Mouse (Mus musculus) large intestine, adult 2 months (tissue): ENCODE data around the gene Hfe. TPM values are rescaled to one million over a fixed set of nuclear protein-coding genes. Genes with fewer than 3 reads are reported as not detected.
"Not testable (repeated sequence)": the region's sequence is repeated elsewhere in the genome, so short reads cannot be mapped to it uniquely, and the experiment has no call there.

Experiments
- DNase-seq: peaks from one replicate; pipeline ENCODE4 v3.0.0-alpha.2; 2012; ENCODE audit warnings: low read depth, low spot score
- whole genome bisulfite sequencing: fragments of 180-500 bp; shearing (Covaris S2); methylation state at CpG from one replicate; pipeline ENCODE4 v1.1.7; 2018; 5-methylcytosine and 5-hydroxymethylcytosine counted together
- polyA plus RNA-seq: library from polyadenylated mRNA; depleted of rRNA; stranded (reverse); fragments of >200 nt; gene quantifications from 2 replicates; pipeline ENCODE4 v1.2.3, GENCODE M21; 2012; rRNA removed

Gene Hfe
- polyA plus RNA-seq = 6.3 and 7.7 TPM in 2 replicates

GRCm38 (mm10) chr13:23710374-23711089 lies at the start of gene Hfe:
TSS of gene Hfe (minus strand) at chr13:23710854.
- DNase-seq = no peak
- 2% methylated on average over 17 of the region's 17 CpGs for WGBS

- WGBS = 67% methylated on average over 1 of the region's 1 CpGs
- no peak for DNase-seq
Observed at GRCm38 (mm10) chr13:23759916-23760239, 49.2 kb upstream of the Hfe start.

DNA sequence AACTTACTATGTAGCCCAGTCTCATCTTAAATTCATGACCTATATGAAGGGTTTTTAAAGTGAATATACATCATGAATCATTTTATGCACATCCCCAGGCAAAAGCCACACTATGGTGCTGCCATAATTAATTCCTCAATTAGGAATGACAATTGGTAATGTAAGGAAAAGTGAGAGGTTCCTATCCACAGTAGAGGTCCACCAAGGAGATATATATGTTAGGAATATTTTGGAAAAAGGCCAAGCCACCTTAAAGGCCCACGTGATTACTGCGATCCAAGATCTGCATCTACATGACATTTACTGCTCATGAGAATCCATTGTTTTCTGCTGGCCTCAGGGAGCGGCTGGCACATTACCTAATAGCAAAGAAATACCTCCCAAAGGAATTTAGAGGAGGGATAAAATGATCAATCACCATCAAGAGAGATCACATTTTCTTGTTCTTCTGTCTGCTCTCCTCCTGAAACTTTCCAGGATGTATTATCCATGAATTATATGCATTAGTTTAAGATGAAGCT lies 48.7 kb upstream of the Hfe start:
- 85% methylated on average over 3 of the region's 3 CpGs for WGBS

DNA sequence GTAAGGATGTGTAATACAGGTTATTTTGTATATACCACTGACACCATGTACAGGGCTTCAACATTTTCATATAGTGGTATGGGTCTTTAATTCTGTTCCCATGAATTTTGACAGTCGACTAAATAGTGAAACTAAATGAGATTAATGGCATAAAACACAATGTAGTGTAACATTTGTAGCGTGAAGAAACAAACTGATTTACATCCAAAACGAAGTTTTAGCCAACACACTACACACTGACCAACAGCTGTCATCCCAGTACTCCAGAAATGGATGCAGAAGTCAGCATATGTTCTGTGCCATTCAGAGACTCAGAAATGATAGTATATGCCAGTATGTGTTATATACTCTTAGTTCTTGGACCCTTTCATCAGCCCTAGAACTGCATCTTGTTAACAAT lies 47.3 kb upstream of the Hfe start:
- no peak for DNase-seq
- WGBS = 41% methylated on average over 3 of the region's 3 CpGs

More for the DNA sequence above, 48.7 kb upstream of the Hfe start:
- DNase-seq = no peak

DNA sequence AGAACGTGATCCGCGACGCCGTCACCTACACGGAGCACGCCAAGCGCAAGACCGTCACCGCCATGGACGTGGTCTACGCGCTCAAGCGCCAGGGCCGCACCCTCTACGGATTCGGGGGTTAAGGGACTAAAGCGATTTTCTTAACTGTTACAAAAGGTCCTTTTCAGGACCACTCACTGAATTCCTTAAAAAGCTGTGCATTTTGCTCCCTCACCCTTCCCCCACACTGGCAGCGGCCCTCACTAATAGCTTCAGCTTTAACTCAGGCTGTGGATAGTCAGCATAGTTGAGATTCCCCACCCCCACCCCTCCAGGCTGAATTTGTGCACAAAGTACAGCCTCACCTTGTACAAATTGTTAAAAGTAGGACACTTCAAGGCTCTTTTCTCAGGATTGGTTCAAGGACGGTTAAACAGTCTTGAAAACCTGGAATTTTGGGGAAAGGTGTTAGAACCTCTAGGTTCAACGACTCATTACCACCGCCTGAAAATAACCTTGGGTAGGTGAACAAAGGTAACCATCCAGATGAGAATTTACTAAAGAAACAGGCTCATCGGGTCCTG lies 46.6 kb upstream of the Hfe start:
- WGBS = under 1% methylated on average over 18 of the region's 23 CpGs
- DNase-seq = no peak

DNA sequence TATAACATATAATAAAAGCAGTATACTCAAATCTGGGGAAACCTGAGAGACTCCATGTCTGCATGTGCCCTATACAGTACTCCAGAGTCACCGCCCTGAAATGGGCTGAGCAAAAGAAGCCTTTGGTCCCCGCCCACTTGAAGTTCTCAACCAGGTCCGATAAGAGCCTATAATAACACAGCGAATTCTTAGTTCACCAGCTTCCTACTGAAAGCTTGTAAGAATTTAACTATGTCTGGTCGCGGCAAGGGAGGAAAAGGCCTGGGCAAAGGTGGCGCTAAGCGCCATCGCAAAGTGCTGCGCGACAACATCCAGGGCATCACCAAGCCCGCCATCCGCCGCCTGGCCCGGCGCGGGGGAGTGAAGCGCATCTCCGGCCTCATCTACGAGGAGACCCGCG lies 46.1 kb upstream of the Hfe start, which contains the start of gene Hist1h4b:
TSS of gene Hist1h4b (plus strand) at position 224 of the 400 bp plus-strand sequence.
- WGBS = 1% methylated on average over 19 of the region's 22 CpGs
- peak; percentile 98 for DNase-seq

- no peak for DNase-seq
Observed at GRCm38 (mm10) chr13:23755000-23755399, 44.3 kb upstream of the Hfe start.

DNA sequence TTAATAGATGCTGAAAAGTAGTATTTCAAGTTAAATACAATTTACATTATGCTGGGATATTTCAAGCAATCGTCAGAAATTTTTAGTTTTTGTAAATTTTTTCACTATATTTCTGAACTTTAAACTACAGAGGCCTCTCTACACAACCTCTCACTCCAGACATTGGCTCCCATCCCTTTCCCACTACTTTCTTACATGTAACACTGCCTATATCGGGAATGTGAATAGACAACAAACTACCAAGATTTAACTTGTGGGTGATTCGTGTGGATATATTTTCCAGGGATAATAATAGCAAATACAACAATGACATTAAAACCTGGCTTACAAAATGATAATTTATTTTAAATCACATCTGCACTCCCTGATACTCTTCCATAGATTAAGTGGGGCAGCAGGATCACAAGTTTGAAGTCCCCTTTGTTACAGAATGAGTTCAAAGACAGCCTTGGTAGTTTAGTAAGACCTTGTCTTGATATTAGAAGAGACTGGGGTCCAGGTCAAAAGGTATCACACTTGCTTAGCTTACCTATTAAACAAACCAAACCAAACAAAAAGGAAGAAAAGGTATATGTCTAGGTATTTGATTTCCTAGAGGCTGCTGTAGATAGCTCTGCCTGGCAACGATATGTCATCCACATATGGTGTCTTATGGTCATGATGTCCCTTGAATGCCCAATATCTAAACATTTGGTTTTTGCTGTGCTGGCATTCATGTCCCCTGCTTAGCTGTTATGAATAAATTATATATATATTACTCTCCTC lies 42.8 kb upstream of the Hfe start:
- 54% methylated on average over 4 of the region's 4 CpGs for WGBS
- DNase-seq = no peak

- DNase-seq = no peak
- 15% methylated on average over 6 of the region's 6 CpGs for WGBS
Observed at GRCm38 (mm10) chr13:23752742-23753172, 42.1 kb upstream of the Hfe start.

GRCm38 (mm10) chr13:23752067-23752741 lies 41.5 kb upstream of the Hfe start, which contains the start of gene Hist1h3b:
TSS of gene Hist1h3b (plus strand) at chr13:23752267.
- DNase-seq = peak; percentile 89
- 1% methylated on average over 23 of the region's 47 CpGs for WGBS

GRCm38 (mm10) chr13:23751478-23751956 lies 40.9 kb upstream of the Hfe start:
- DNase-seq = no peak
- 2% methylated on average over 11 of the region's 11 CpGs for WGBS

GRCm38 (mm10) chr13:23750839-23751477 lies 40.3 kb upstream of the Hfe start, which contains the start of gene Hist1h2ab:
TSS of gene Hist1h2ab (plus strand) at chr13:23751126.
- DNase-seq = not testable (repeated sequence)
- under 1% methylated on average over 32 of the region's 47 CpGs for WGBS

DNA sequence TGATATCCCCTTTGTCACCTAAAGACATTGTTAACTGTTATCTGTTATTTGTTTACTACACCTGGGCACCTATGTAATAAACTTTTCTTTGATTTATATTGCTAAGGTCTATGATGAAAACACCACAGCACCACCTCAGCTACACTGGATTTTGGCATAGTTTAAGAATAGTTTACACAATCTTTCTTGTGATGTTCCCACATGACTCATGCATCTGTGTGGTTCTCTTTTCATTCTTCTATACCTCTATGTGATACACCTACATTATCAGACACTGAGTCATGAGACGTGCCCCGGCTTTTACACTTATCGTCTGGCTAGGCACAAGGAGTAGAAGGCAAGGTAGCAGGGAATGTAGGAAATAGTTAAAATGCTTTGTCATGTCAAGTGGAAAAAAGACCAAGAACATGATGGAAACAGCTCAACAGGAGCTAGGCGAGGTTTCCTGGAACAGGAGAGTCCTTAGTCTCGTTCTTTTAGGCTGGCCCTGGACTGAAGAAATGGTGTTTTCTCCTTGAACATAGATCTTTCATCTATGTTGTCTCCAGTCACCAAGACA lies 39.0 kb upstream of the Hfe start:
- 90% methylated on average over 5 of the region's 5 CpGs for WGBS
- no peak for DNase-seq

DNA sequence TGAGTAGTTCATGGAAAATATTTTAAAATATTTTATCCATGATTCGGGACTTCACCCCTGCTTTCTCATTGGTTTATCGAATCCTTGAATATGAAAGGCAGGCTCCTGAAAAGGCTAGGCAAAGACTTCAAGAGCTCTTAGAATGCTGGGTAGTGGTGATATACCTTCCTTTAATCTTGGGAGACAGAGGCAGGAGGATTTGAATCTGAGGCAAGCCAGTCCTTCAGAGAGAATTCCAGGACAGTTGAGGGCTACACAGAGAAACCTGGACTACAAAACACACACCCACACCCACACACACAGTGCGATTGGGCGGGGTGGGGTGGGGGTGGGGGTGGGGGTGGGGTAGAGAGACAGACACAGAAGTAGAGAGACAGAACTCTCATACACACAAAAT lies 37.2 kb upstream of the Hfe start:
- DNase-seq = no peak
- WGBS = 12% methylated on average over 4 of the region's 4 CpGs

- DNase-seq = no peak
- WGBS = 9% methylated on average over 13 of the region's 13 CpGs
Observed at GRCm38 (mm10) chr13:23747081-23747891, 36.6 kb upstream of the Hfe start.

DNA sequence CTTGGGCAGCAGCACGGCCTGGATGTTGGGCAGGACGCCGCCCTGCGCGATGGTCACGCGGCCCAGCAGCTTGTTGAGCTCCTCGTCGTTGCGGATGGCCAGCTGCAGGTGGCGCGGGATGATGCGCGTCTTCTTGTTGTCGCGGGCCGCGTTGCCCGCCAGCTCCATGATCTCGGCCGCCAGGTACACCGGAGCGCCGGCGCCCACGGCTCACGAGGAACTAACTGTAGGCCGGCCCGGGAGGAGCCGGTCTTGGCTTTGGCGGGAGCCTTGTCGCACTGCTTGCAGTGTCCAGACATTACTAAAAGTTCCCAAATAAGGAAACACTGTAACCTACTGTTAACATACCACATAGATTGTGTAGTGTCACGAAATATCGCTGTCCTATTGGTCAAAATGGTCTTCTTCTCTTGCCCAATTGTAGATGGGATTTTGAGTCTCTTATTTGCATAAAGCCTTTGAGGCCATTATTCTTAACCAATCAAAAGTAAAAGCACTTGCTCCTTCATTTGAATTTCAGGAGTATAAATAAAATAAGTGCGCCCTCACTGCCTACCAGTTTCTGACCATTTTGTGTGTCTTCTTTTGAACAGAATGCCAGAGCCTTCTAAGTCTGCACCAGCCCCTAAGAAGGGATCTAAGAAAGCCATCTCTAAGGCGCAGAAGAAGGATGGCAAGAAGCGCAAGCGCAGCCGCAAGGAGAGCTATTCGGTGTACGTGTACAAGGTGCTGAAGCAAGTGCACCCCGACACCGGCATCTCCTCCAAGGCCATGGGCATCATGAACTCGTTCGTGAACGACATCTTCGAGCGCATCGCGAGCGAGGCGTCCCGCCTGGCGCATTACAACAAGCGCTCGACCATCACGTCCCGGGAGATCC lies 35.8 kb upstream of the Hfe start, which contains the start of gene Hist1h2bb:
TSS of gene Hist1h2bb (plus strand) at position 534 of the 880 bp plus-strand sequence.
- DNase-seq = peak; percentile 95
- under 1% methylated on average over 47 of the region's 58 CpGs for WGBS
